Mouse (Mus musculus) layer of hippocampus, adult 8-10 months (tissue): ENCODE data around the gene St6galnac4. TPM values are rescaled to one million over a fixed set of nuclear protein-coding genes. Genes with fewer than 3 reads are reported as not detected.

Source experiments
- DNase-seq, 2 experiments: peaks; one replicate each; pipeline ENCODE4 v3.0.0; 2022; ENCODE audit warnings: low spot score in 2 of 2
- total RNA-seq, 4 experiments: library from RNA; stranded (reverse); gene quantifications; 2 replicates each; pipeline ENCODE4 v1.2.4; 2022

Gene St6galnac4
- total RNA-seq, 4 experiments from 2014 or later = 36.1 to 48.6 (median 40.3) TPM

DNA sequence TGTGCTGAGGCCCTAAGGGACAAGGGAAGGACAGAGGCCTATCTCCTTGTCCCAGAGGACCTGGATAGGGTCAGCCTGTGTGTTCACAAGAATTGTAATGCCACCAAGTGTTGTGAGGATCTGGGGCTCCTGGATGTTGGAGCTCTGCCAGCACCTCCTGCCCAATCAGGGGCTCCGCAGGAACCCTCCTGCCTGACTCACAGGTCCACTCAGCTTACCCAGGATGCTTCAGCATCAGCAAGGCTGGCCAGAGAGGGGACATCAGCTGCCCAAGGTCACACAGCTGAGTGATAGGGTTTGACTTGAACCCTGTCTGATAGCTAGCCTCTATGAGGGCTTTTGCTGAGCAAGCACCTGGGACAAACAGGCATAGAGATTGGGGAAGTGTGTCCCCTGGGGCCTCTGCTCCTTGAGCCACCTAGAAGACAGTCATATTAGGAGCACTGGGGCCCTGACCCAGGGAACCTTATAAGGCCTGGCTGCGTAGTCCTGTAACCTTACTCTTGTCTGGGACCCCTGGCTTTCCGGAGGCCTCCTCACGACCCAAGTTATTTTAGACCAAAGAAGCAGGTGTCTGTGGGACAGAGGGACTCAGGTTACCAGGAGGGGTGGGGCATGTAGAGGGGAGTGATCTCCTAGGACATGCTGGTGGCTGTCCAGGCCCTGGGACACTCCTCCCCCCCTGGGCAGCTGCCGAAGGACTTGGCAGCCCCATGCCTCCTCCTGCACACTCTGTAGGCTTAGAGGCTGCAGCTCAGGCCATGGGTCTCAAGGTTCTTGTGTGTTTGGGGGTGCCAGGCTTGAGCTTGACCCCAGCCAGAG, 39.2 kb downstream of the St6galnac4 start:
- peak; percentile 70 to 75 for DNase-seq

GRCm38 (mm10) chr2:32627266-32628043, 40.6 kb downstream of the St6galnac4 start:
- no peak for DNase-seq

GRCm38 (mm10) chr2:32628044-32628550, 41.2 kb downstream of the St6galnac4 start:
- no peak for DNase-seq

GRCm38 (mm10) chr2:32628729-32629128, 41.8 kb downstream of the St6galnac4 start:
- DNase-seq = peak; percentile 75 to 78

DNA sequence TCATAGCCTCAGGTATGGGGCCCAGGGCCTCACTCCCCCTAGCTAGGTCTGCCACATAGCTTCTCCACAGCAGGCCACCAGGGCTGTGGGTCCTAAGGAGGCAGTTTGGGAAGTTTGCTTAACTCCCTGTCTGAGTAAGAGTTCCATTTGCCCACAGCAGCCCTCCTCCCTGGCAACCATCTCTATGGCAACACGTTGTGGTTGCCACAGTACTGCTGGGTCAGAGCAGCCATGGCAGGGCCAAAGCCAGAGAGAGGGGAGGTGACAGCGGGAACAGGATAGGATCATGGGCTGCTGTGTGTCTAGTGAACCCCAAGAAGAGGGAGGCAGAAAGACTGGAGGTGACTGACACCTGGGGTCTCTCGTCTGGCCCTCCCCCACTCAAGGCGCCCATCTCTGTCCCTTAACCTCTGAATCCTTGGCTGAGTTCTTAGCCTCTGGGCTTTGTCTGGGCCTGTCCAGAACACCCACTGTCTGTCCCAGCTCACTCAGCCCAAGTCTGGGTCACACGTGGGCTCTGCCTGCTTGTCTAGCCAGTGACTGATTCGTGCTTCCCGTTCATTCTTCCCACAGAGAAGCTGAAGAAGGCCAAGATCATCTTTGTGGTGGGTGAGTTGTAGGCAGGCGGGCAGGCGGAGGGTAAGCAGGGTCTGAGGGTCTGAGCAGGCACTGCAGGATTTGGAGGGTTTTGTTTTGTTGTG, 42.5 kb downstream of the St6galnac4 start:
- DNase-seq = no peak

DNA sequence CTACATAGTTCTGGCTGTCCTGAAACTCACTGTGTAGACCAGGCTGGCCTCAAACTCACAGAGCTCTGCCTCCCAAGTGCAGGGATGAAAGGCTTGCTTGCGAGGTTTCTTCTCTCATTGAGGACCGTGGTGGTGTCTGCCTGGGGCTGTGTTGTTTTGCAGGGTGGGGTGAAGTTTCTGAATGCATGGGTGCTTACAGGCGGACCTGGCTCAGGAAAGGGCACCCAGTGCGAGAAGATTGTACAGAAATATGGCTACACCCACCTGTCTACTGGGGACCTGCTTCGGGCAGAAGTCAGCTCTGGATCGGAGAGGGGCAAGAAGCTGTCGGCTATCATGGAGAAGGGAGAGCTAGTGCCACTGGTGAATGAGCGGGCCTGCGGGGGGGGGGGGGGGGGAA, 43.1 kb downstream of the St6galnac4 start:
- DNase-seq = no peak

- DNase-seq = no peak
Observed at GRCm38 (mm10) chr2:32631046-32631445, 44.2 kb downstream of the St6galnac4 start.

DNA sequence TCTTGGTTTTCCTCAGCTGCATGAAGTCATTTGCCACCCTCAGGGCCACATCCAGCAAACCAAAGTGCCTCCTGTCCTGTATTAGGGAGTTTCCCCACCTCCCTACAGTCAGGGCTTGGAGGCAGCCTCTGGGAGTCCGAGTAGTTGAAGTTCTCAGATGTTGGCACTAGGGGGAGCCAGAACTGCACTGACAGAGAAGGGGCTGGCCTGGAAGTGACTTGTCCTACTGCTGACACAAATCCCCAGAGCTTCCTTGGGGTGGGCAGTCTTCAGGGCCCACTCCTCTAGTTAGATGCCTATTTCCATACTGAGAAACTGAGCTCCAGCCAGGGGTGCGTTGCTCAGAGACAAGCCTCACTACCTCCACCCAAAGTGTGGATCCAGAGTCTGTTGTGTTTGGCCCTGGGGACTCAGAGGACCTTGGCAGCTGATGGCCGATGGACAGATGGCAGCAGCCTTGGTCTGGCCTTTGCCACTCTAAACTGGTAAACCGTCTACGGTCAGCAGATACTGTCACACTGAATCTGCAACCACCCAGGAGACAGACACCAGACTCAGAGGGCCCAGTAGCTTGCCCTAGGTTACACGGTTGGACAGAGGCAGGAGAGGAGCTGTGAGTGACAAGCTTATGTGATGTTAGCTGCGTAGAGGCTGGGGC, 45.0 kb downstream of the St6galnac4 start:
- DNase-seq = peak in 1 of 2 experiments; percentile 70

- DNase-seq = no peak
Observed at GRCm38 (mm10) chr2:32633660-32634059, 46.8 kb downstream of the St6galnac4 start.

- no peak for DNase-seq
Observed at GRCm38 (mm10) chr2:32634277-32635105, 47.6 kb downstream of the St6galnac4 start.

DNA sequence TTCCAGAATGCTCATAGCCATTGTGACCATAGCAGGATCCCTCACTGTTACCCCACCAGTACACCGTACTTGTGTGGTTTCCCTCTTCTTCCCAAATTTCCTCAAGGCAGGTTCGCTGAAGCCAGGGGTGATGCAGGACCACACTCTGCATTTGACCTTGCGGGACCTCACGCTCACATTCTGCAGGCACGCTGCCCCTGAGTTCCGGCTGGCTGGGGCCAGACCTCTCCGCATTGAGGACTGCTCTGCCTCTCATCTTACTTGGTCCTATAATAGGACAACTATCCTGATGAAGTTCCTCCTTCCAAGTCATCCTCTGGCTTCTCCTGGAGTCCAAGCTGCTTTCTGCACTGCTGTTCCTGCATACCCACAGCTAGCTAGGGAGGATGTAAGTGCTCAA, 49.7 kb downstream of the St6galnac4 start:
- DNase-seq = no peak

- DNase-seq = no peak
Observed at GRCm38 (mm10) chr2:32637778-32638281, 50.9 kb downstream of the St6galnac4 start.

GRCm38 (mm10) chr2:32639632-32640031, 52.7 kb downstream of the St6galnac4 start:
- no peak for DNase-seq

DNA sequence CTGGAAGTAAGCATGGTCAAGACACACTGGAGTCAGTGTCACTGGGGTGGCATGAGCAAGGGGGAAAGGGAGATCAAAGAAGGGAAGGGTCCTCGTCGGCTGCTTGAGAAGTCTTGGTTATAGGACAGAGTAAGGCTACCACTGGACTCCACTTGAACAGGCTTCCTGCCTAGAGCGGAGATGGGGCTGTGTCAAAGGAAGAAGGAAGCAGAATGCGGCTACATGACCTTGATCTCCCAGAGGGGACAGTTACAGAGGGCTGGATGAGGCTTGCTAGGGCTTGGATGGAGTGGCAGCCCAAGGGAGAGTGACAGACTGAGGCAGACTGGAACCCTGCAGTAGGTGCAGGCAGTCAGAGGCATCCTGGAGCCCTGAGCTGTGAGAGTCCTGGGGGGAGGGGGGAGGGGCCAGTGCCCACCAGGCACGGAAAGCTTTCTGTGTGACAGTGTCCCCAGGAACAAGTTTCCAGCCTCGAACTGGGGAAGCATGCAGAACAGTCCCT, 53.7 kb downstream of the St6galnac4 start:
- DNase-seq = no peak

GRCm38 (mm10) chr2:32641810-32642209, 54.9 kb downstream of the St6galnac4 start:
- no peak for DNase-seq

DNA sequence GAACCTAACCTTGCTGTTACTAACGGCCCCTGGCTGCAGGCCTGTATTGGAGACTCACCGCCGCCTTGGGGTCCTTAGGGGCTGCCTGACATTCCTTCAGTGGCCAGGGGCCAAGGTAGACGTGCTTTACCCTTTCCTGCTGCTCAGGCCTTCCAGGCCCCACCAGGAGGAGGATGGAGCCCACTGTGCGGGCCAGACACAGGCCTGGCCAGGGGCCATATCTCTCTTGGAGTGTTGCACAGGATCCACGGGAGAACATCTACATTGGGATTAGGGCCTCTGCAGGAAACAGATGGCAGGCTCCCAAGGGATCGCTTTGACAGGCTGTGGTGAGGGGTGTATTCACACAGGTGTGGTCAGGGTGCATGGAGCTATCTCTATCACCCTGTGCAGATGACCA, 55.9 kb downstream of the St6galnac4 start:
- no peak for DNase-seq

- no peak for DNase-seq
Observed at GRCm38 (mm10) chr2:32644083-32644482, 57.2 kb downstream of the St6galnac4 start.

DNA sequence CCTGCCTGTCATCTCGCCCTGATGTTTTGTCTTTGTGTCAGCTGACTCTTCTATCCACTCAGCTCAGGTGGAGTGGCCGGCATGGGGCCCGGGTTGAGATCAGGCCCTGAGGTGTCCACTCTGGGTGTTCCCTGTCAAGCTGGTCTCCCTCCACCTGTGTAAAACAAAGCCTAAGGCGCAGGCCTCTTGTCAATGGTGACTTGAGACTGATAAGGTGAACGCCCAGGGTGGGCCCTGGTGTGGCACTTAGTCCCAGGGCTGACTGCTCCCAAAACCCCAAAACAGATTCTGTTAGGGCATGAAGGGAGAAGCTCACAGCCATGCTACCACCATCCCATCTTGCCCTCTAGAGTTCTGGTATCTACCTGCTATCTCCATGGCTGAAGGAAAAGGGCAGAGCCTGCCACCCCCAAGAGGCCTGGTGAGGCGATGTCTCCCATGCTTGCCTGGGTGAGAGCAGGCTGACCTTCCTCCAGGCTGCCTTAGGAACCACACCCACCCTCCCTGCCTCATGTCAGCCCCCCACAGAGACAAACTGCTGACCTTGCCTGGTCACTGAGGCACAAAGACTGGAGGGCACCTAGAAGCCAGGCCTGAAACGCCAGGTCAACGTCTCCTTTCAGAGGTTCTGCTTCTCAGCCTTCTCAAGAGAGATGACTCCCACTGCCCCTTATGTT, 58.0 kb downstream of the St6galnac4 start:
- no peak for DNase-seq

- no peak for DNase-seq
Observed at GRCm38 (mm10) chr2:32645647-32646046, 58.8 kb downstream of the St6galnac4 start.
